In the genomic region with DNA sequence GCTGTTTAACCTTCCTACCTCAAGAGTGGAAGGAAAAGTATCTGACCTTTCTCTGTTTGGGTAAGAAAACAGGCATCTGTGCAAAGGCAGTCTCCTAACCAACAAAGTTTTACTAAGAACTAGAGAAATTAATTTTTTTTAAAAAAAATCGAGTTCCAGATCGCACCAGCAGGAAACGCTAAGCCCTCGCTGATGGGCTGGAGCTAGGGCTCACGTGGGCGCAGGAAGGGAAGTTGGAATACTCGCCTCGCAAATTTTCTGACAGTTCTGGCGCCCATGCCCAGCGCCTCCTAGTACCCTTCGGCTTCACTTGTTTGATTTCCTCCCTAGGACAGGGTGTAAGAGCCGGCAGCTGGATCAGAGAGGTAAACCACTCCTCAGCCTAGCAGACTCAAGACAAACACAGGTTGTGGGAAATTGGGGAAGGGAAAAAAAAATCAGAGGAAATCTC, we compare ENCODE assay signal across 8 mouse cellular contexts. TPM values are rescaled to one million over a fixed set of nuclear protein-coding genes. Genes with fewer than 3 reads are reported as not detected.
DNase-seq lines count a peak whose midpoint lies in the region; ATAC-seq and TF ChIP-seq lines count a peak whose summit lies in the region.

No protein-coding gene starts in this region.

- no peak for ATAC-seq in intestine, postnatal 0 days

- no peak overlapping the region for H3K27ac ChIP-seq in intestine, postnatal 0 days (ENCODE audit: low read depth, low read length)
- H3K27ac ChIP-seq in liver, adult 2 months (replicated peaks; ENCODE audit: insufficient read depth, low read depth, low read length): no peak overlapping the region

- H3K36me3 ChIP-seq in intestine, postnatal 0 days (ENCODE audit: control insufficient read depth, insufficient read depth): no peaks in the 10 kb centered on the region
- H3K36me3 ChIP-seq in liver, adult 2 months (ENCODE audit: control insufficient read depth, insufficient read depth, low read length): no peaks in the 10 kb centered on the region
- H3K36me3 ChIP-seq in myocyte (ENCODE audit: control insufficient read depth, insufficient read depth): no peaks in the 10 kb centered on the region

- no peak overlapping the region for H3K9ac ChIP-seq in intestine, postnatal 0 days (ENCODE audit: low read depth, low read length)
- no peak overlapping the region for H3K9ac ChIP-seq in liver, adult 2 months (ENCODE audit: low read depth, low read length)

- under 1% methylated on average over 12 of the region's 12 CpGs for WGBS in intestine, postnatal 0 days
- WGBS in liver, adult 2 months: 1% methylated on average over 12 of the region's 12 CpGs

- peak; percentile 19 to 28 for DNase-seq in layer of hippocampus, postnatal 14 days (ENCODE audit: low spot score in 2 of 2)
- no peak for DNase-seq in layer of hippocampus, adult 9-11 months
- DNase-seq in embryo, embryonic 10.5 days (ENCODE audit: low spot score): peak; percentile 73
- DNase-seq in gastrocnemius, postnatal 4 days (ENCODE audit: low spot score in 2 of 2): peak; percentile 17 to 42
- DNase-seq in liver, adult 2 months (ENCODE audit: extremely low read depth, low read depth, low spot score): no peak
- DNase-seq in MN1 (ENCODE audit: low spot score): no peak

- peak overlapping the region; percentile 24 for H3ac ChIP-seq in myocyte (ENCODE audit: control insufficient read depth, insufficient read length)

- TF ChIP-seq CTCF in intestine, postnatal 0 days (IDR thresholded peaks at IDR 0.05; ENCODE audit: low read depth): peak; percentile 40
- TF ChIP-seq CTCF in liver, adult 2 months (IDR thresholded peaks at IDR 0.05; ENCODE audit: low read depth, low read length): no peak

- no peaks in the 10 kb centered on the region for H3K4me1 ChIP-seq in intestine, postnatal 0 days (replicated peaks; ENCODE audit: control insufficient read depth, insufficient read depth, low read length)
- peaks cover 2% of the 10 kb centered on the region for H3K4me1 ChIP-seq in liver, adult 2 months (ENCODE audit: control insufficient read depth, insufficient read depth, low read length)

- no peaks in the 10 kb centered on the region for H3K79me2 ChIP-seq in liver, adult 2 months (ENCODE audit: control insufficient read depth, insufficient read depth, low read length)
- H3K79me2 ChIP-seq in myocyte (ENCODE audit: control insufficient read depth, insufficient read depth): no peaks in the 10 kb centered on the region

- H3K4me3 ChIP-seq in intestine, postnatal 0 days (ENCODE audit: low read depth, low read length): peak overlapping the region; percentile 55
- H3K4me3 ChIP-seq in liver, adult 2 months (ENCODE audit: insufficient read depth, low read depth, low read length): peak overlapping the region; percentile 38; the same call in 1 of the 2 replicates
- peak overlapping the region; percentile 6 for H3K4me3 ChIP-seq in myocyte

- peak overlapping the region; percentile 99 for H3K4me2 ChIP-seq in intestine, postnatal 0 days (replicated peaks; ENCODE audit: low read depth)
- peak overlapping the region; percentile 83 for H3K4me2 ChIP-seq in myocyte (ENCODE audit: low read depth)

- H3K9me3 ChIP-seq in intestine, postnatal 0 days (ENCODE audit: control insufficient read depth): no peaks in the 10 kb centered on the region

- peaks cover 24% of the 10 kb centered on the region; the same call in 1 of the 2 replicates for H3K27me3 ChIP-seq in intestine, postnatal 0 days (replicated peaks; ENCODE audit: control insufficient read depth, insufficient read depth, low read length)
- H3K27me3 ChIP-seq in liver, adult 2 months (ENCODE audit: control insufficient read depth, insufficient read depth, low read length): peaks cover 10% of the 10 kb centered on the region; the same call in 1 of the 2 replicates
- peaks cover 19% of the 10 kb centered on the region for H3K27me3 ChIP-seq in myocyte (ENCODE audit: control insufficient read depth, insufficient read depth, insufficient read length)

- TF ChIP-seq POLR2A in liver, adult 2 months (IDR thresholded peaks at IDR 0.05; ENCODE audit: extremely low read depth, insufficient read depth, low read length): no peak
- TF ChIP-seq POLR2A in myocyte (IDR thresholded peaks at IDR 0.05; ENCODE audit: insufficient read length, low read depth): no peak

TF ChIP-seq in myocyte, 11 proteins besides CTCF, POLR2A, EP300 and RAD21:
- TF ChIP-seq CEBPB (IDR thresholded peaks at IDR 0.05; ENCODE audit: insufficient read depth, poor library complexity, severe bottlenecking): no peak
- no peak for TF ChIP-seq MYOD1 (IDR thresholded peaks at IDR 0.05; ENCODE audit: control insufficient read depth in 1 of 3, insufficient read length in 2 of 3, low read depth in 2 of 3)
- TF ChIP-seq TCF3 (IDR thresholded peaks at IDR 0.05; ENCODE audit: insufficient read length, low read depth): no peak
- TF ChIP-seq POLR2AphosphoS2 (IDR thresholded peaks at IDR 0.05; ENCODE audit: insufficient read length, low read depth): no peak
- TF ChIP-seq SRF (IDR thresholded peaks at IDR 0.05; ENCODE audit: control insufficient read depth, insufficient read length, low read depth): no peak
- no peak for TF ChIP-seq MAX (IDR thresholded peaks at IDR 0.05; ENCODE audit: low read depth)
- no peak for TF ChIP-seq REST (IDR thresholded peaks at IDR 0.05; ENCODE audit: insufficient read depth, insufficient read length)
- peak; percentile 32 for TF ChIP-seq USF1 (IDR thresholded peaks at IDR 0.05; ENCODE audit: low read depth)
TF ChIP-seq in myocyte: peak in this region for 1.

RNA-seq across cellular contexts. Expression of gene Tll1, which starts 0.4 kb away (rescaled TPM):
- 1 to 10 TPM; 6.3 to 7.6 TPM for total RNA-seq in layer of hippocampus, postnatal 14 days (2021)
- total RNA-seq in gastrocnemius, postnatal 4 days (2021): 1 to 10 TPM; 6.7 to 6.8 TPM
- 0.93 and 0.98 TPM in 2 replicates for polyA plus RNA-seq in intestine, postnatal 0 days (2015; fragmentation: Nextera tagmentation; extraction: Ambion mirVana)
- under 0.01 and 0.07 TPM in 2 replicates for total RNA-seq in liver, adult 2 months (2014; rRNA removed)
- polyA plus RNA-seq in liver, adult 2 months (2012; rRNA removed): not detected in 2 replicates
- polyA plus RNA-seq in myocyte (2012; fragmentation: generic; extraction: Trizol): 0.01 TPM

Comparison
In these comparisons a context has a peak if more than half of its experiments do, and no peak if none do; other contexts are left out.
1. DNase-seq: peak in layer of hippocampus, postnatal 14 days (2 of 2), embryo, embryonic 10.5 days (single experiment) and gastrocnemius, postnatal 4 days (2 of 2); none in layer of hippocampus, adult 9-11 months (single experiment), liver, adult 2 months (single experiment) and MN1 (single experiment).
2. Peak in every context shown above with its lines, with median percentiles within 50 percentile points of each other: H3K4me3 ChIP-seq.